ENCODE assay signal across 1 mouse cellular context in genomic region chr7:130535174-130535573, GRCm38 (mm10).
TF ChIP-seq lines count a peak whose summit lies in the region.

No protein-coding gene starts in this region.

TF ChIP-seq in MEL, 35 proteins besides CTCF, POLR2A, EP300 and RAD21 (continued from another document):
- no peak for TF ChIP-seq USF2 (IDR thresholded peaks at IDR 0.05; ENCODE audit: borderline replicate concordance in 1 of 2, insufficient read depth in 1 of 2, low read depth in 1 of 2, low read length in 2 of 2)
- no peak for TF ChIP-seq ZKSCAN1 (IDR thresholded peaks at IDR 0.05; ENCODE audit: low read depth, low read length)
- no peak for TF ChIP-seq BHLHE40 (IDR thresholded peaks at IDR 0.05; ENCODE audit: borderline replicate concordance, low read depth, low read length)
- TF ChIP-seq MXI1 (IDR thresholded peaks at IDR 0.05; ENCODE audit: low read depth, low read length), result no peak
- TF ChIP-seq UBTF (IDR thresholded peaks at IDR 0.05; ENCODE audit: borderline replicate concordance, insufficient read depth, low read depth, low read length), result no peak
- TF ChIP-seq GATA1 (IDR thresholded peaks at IDR 0.05; ENCODE audit: low read depth, low read length), result no peak
- TF ChIP-seq MAFK (IDR thresholded peaks at IDR 0.05; ENCODE audit: borderline replicate concordance, low read depth, low read length), result no peak
- TF ChIP-seq ELF1 (IDR thresholded peaks at IDR 0.05; ENCODE audit: low read depth, low read length), result no peak
- no peak for TF ChIP-seq TBP (IDR thresholded peaks at IDR 0.05; ENCODE audit: low read depth, low read length)
- no peak for TF ChIP-seq JUND (IDR thresholded peaks at IDR 0.05; ENCODE audit: low read depth, low read length)
- TF ChIP-seq POLR2AphosphoS2 (IDR thresholded peaks at IDR 0.05; ENCODE audit: low read length), result no peak
- no peak for TF ChIP-seq MAZ (IDR thresholded peaks at IDR 0.05; ENCODE audit: low read depth, low read length)
